In the genomic region with DNA sequence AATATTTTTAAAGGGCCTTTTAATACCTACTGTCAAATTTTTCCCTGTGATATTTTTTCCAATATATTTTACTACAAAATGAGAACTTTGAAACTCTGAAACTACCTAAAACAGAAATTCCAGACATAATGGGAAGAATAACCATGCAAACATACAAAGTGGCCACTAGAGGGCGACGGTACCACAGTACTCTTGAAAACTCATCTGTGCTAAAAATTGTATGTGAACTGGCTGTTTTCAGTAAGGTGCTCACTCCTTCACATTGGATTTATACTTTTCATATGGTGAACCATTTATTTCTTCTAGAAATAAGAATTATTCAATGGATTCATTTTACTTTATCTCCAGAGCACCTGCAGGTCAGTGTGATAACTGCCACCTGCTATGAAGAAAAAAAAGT, we compare ENCODE assay signal across 8 mouse cellular contexts. TPM values are rescaled to one million over a fixed set of nuclear protein-coding genes. Genes with fewer than 3 reads are reported as not detected.
DNase-seq lines count a peak whose midpoint lies in the region; ATAC-seq and TF ChIP-seq lines count a peak whose summit lies in the region.

No protein-coding gene starts in this region.

- no peaks in the 10 kb centered on the region for H3K4me1 ChIP-seq in kidney, embryonic 16.5 days (ENCODE audit: insufficient read depth, low read length)
- no peaks in the 10 kb centered on the region for H3K4me1 ChIP-seq in G1E (ENCODE audit: insufficient read depth, low read depth, low read length)
- no peaks in the 10 kb centered on the region for H3K4me1 ChIP-seq in midbrain, postnatal 0 days (ENCODE audit: insufficient read depth, low read length)

- no peak for ATAC-seq in kidney, embryonic 16.5 days (ENCODE audit: low FRiP score, low TSS enrichment)
- peak; percentile 40; the same call in 1 of the 2 replicates for ATAC-seq in G1E (ENCODE audit: extremely low read depth, insufficient number of reproducible peaks, low FRiP score, poor library complexity, severe bottlenecking)
- no peak for ATAC-seq in midbrain, postnatal 0 days (ENCODE audit: low FRiP score)

- no peak overlapping the region for H3K9ac ChIP-seq in kidney, embryonic 16.5 days (replicated peaks; ENCODE audit: low read length)
- no peak overlapping the region for H3K9ac ChIP-seq in midbrain, postnatal 0 days (replicated peaks; ENCODE audit: low read length, poor library complexity, severe bottlenecking)

- no peak overlapping the region for H3K27ac ChIP-seq in kidney, embryonic 16.5 days (ENCODE audit: low read length)
- no peak overlapping the region for H3K27ac ChIP-seq in midbrain, postnatal 0 days (ENCODE audit: low read depth, low read length)

- H3K27me3 ChIP-seq in kidney, embryonic 16.5 days (ENCODE audit: insufficient read depth, low read length): no peaks in the 10 kb centered on the region
- H3K27me3 ChIP-seq in G1E (ENCODE audit: insufficient read depth, low read length): no peaks in the 10 kb centered on the region
- H3K27me3 ChIP-seq in midbrain, postnatal 0 days (ENCODE audit: insufficient read depth, low read length): no peaks in the 10 kb centered on the region

- DNase-seq in kidney, adult 9 months: peak; percentile 28
- DNase-seq in G1E (ENCODE audit: low spot score): peak; percentile 1
- DNase-seq in brain, embryonic 18.5 days (ENCODE audit: low read depth, low spot score): peak; percentile 34
- DNase-seq in fibroblast of lung, adult 2 months (ENCODE audit: low read depth): peak; percentile 30
- peak; percentile 29 for DNase-seq in layer of hippocampus, adult 9-10 months (ENCODE audit: low spot score)
- peak; percentile 78 for DNase-seq in midbrain, postnatal 0 days (ENCODE audit: low spot score)
- peak; percentile 54 for DNase-seq in thymus, postnatal 4 days

- H3K9me3 ChIP-seq in kidney, embryonic 16.5 days (ENCODE audit: low read length): no peaks in the 10 kb centered on the region
- H3K9me3 ChIP-seq in G1E (replicated peaks): no peaks in the 10 kb centered on the region
- no peaks in the 10 kb centered on the region for H3K9me3 ChIP-seq in midbrain, postnatal 0 days (ENCODE audit: low read length)

- TF ChIP-seq CTCF in G1E (IDR thresholded peaks at IDR 0.05; ENCODE audit: low read depth, low read length): peak; percentile 67
- TF ChIP-seq CTCF in midbrain, postnatal 0 days (IDR thresholded peaks at IDR 0.05): peak; percentile 93

- WGBS in kidney, embryonic 16.5 days: 0% methylated on average over 2 of the region's 2 CpGs
- WGBS in midbrain, postnatal 0 days: 1% methylated on average over 2 of the region's 2 CpGs

- 0 out of 2 replicates have a peak, but pooled peaks cover 3% of the 10 kb centered on the region for H3K36me3 ChIP-seq in kidney, embryonic 16.5 days (ENCODE audit: insufficient read depth, low read length)
- no peaks in the 10 kb centered on the region for H3K36me3 ChIP-seq in G1E (replicated peaks)
- peaks cover 4% of the 10 kb centered on the region; the same call in 1 of the 2 replicates for H3K36me3 ChIP-seq in midbrain, postnatal 0 days (ENCODE audit: insufficient read depth, low read length)

- no peak overlapping the region for H3K4me3 ChIP-seq in kidney, embryonic 16.5 days (ENCODE audit: low read length)
- H3K4me3 ChIP-seq in G1E (ENCODE audit: low read depth, low read length): no peak overlapping the region
- no peak overlapping the region for H3K4me3 ChIP-seq in midbrain, postnatal 0 days (ENCODE audit: low read depth, low read length)

- no peak overlapping the region for H3K4me2 ChIP-seq in kidney, embryonic 16.5 days (replicated peaks; ENCODE audit: low read depth, low read length)
- no peak overlapping the region for H3K4me2 ChIP-seq in midbrain, postnatal 0 days (ENCODE audit: low read depth, low read length, poor library complexity, severe bottlenecking)

RNA-seq across cellular contexts. Expression of a gene that starts 41.5 kb away (rescaled TPM):
- polyA plus RNA-seq in kidney, embryonic 16.5 days (2015; fragmentation: Nextera tagmentation; extraction: Ambion mirVana): 19.3 and 21.3 TPM in 2 replicates
- total RNA-seq in G1E (2014; fragmentation: Nextera tagmentation) (23.5 and 39.9 TPM in 2 replicates), G1E (2017) (28.1 and 29.3 TPM in 2 replicates)
- 3.4 and 5.6 TPM in 2 replicates for polyA plus RNA-seq in G1E (2012)
- total RNA-seq in midbrain, postnatal 0 days (2014; rRNA removed): 12.2 and 14.9 TPM in 2 replicates
- polyA plus RNA-seq in midbrain, postnatal 0 days (2015; fragmentation: Nextera tagmentation; extraction: Ambion mirVana): 5.7 TPM in 2 replicates

Comparison
In these comparisons a context has a peak if more than half of its experiments do, and no peak if none do; other contexts are left out.
1. DNase-seq: peak in every context shown above with its lines; median percentile 78 in midbrain, postnatal 0 days; 54 in thymus, postnatal 4 days; 34 in brain, embryonic 18.5 days; 30 in fibroblast of lung, adult 2 months; 29 in layer of hippocampus, adult 9-10 months; 28 in kidney, adult 9 months; 1 in G1E.